Mouse (Mus musculus): ENCODE results near the gene Sucnr1.

DNA sequence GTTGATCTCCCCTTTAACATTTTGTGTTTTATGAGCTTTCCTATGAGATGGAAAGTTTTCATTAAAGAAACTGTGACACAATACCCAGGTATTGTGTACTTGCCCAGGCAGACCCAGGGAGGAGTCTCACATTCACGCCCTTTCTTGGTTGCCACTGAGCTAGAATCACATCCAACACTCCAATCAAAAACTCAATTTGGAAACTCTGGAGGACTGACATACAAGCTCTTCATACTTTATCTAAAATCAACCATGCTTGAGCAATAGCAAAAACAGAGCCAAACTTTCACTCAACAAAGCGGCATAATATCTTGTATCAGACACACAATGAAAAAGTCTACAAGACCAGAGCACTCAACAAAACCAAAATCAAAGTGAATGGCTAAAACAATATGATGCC is 27.7 kb upstream of the Sucnr1 start:
- no peak for TF ChIP-seq CTCF (conservative IDR thresholded peaks at IDR 0.05; ENCODE audit: low read length)
- no peak for TF ChIP-seq POU5F1 (IDR thresholded peaks at IDR 0.05; ENCODE audit: borderline replicate concordance, low read length)
- no peak for TF ChIP-seq NANOG (IDR thresholded peaks at IDR 0.05; ENCODE audit: borderline replicate concordance, low read length)

All from E14TG2a.4 (cell line).